In the genomic region with DNA sequence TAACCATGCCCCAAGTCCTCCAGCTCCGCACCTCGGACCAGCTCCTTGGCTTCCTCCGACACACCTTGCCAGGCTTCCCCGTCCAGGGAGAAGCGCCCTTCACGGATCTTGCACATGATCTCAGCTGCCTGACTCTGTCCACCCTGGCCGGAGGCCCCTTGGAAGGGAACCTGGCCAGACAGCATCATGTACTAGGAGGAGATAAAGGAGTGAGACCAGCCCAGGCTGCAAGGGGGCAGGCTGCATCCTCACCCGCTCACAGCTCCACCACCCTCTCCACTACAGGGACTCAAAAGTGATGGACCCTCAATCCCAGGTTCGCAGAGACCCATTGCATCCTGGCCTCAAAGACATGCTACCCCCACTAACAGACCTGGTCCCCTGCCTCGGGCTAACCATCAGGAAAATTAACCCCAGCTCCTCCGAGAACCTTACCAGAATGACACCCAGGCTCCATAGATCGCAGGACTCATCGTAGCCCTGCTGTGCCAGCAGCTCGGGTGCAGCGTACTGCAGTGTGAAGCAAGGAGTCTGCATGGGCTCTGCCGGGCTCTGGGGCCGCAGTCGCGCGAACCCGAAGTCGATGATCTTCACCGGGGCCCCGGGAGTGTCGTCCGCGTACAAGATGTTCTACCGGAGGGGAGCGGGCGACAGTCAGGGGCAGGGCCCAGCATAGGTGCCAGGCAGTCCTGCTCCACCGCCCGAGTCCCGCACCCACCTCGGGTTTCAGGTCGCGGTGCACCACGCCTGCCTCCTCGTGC, we compare ENCODE assay signal across 9 mouse cellular contexts. TPM values are rescaled to one million over a fixed set of nuclear protein-coding genes. Genes with fewer than 3 reads are reported as not detected.
A peak's percentile ranks its signal among the peaks of the same experiment; 100 is the strongest.
DNase-seq lines count a peak whose midpoint lies in the region; ATAC-seq and TF ChIP-seq lines count a peak whose summit lies in the region.
"Had no signal": no experiment of that assay in that cellular context is flagged by ENCODE, and none has a peak within 500 bp of the region (broad histone marks: within the 10 kb centered on the region; RNA-seq: fewer than 3 reads in every experiment).

No protein-coding gene starts in this region.

- WGBS in heart, embryonic 11.5 days (ENCODE audit: insufficient replicate concordance): 9% methylated on average over 38 of the region's 38 CpGs
- WGBS in stomach, embryonic 14.5 days: 20% methylated on average over 38 of the region's 38 CpGs
- WGBS in stomach, postnatal 0 days: 58% methylated on average over 38 of the region's 38 CpGs
- WGBS in limb, embryonic 13.5 days: 7% methylated on average over 38 of the region's 38 CpGs
- WGBS in stomach, embryonic 15.5 days: 35% methylated on average over 38 of the region's 38 CpGs

- H3K27ac ChIP-seq in heart, embryonic 11.5 days (ENCODE audit: low read depth, low read length): no peak overlapping the region
- H3K27ac ChIP-seq in stomach, embryonic 14.5 days (ENCODE audit: low read length): no peak overlapping the region
- H3K27ac ChIP-seq in stomach, postnatal 0 days (replicated peaks): no peak overlapping the region
- no peak overlapping the region for H3K27ac ChIP-seq in limb, embryonic 13.5 days
- H3K27ac ChIP-seq in stomach, embryonic 15.5 days: no peak overlapping the region

- peak overlapping the region; percentile 33 for H3K4me3 ChIP-seq in heart, embryonic 11.5 days (ENCODE audit: low read depth, low read length)
- peak overlapping the region; percentile 13; the same call in 1 of the 2 replicates for H3K4me3 ChIP-seq in stomach, embryonic 14.5 days (ENCODE audit: low read depth, low read length)
- no peak overlapping the region for H3K4me3 ChIP-seq in stomach, postnatal 0 days (ENCODE audit: low read depth, low read length)
- H3K4me3 ChIP-seq in limb, embryonic 13.5 days: peak overlapping the region; percentile 28
- peak overlapping the region; percentile 6; the same call in 1 of the 2 replicates for H3K4me3 ChIP-seq in stomach, embryonic 15.5 days (replicated peaks)

- no peak overlapping the region for H3K9ac ChIP-seq in heart, embryonic 11.5 days (ENCODE audit: low read depth, low read length)
- no peak overlapping the region for H3K9ac ChIP-seq in stomach, embryonic 14.5 days (replicated peaks; ENCODE audit: low read depth, low read length)
- H3K9ac ChIP-seq in stomach, postnatal 0 days (ENCODE audit: low read length): no peak overlapping the region
- 0 out of 2 replicates have a peak overlapping the region, but pooled peaks have one; percentile 25 for H3K9ac ChIP-seq in limb, embryonic 13.5 days
- H3K9ac ChIP-seq in stomach, embryonic 15.5 days: no peak overlapping the region

- H3K4me1 ChIP-seq in heart, embryonic 11.5 days (ENCODE audit: control insufficient read depth, insufficient read depth, low read length): 0 out of 2 replicates have a peak, but pooled peaks cover 5% of the 10 kb centered on the region
- peaks cover 4% of the 10 kb centered on the region; the same call in 1 of the 2 replicates for H3K4me1 ChIP-seq in stomach, embryonic 14.5 days (ENCODE audit: control insufficient read depth, insufficient read depth, low read length)
- no peaks in the 10 kb centered on the region for H3K4me1 ChIP-seq in stomach, postnatal 0 days (replicated peaks; ENCODE audit: control insufficient read depth, insufficient read depth)
- H3K4me1 ChIP-seq in limb, embryonic 13.5 days: peaks cover 17% of the 10 kb centered on the region
- H3K4me1 ChIP-seq in stomach, embryonic 15.5 days: peaks cover 15% of the 10 kb centered on the region

- no peaks in the 10 kb centered on the region for H3K9me3 ChIP-seq in heart, embryonic 11.5 days (replicated peaks; ENCODE audit: control insufficient read depth, low read length)
- no peaks in the 10 kb centered on the region for H3K9me3 ChIP-seq in stomach, embryonic 14.5 days (ENCODE audit: control insufficient read depth, low read depth, low read length)
- H3K9me3 ChIP-seq in stomach, postnatal 0 days (ENCODE audit: control insufficient read depth, low read length): no peaks in the 10 kb centered on the region
- H3K9me3 ChIP-seq in limb, embryonic 13.5 days: 0 out of 2 replicates have a peak, but pooled peaks cover 7% of the 10 kb centered on the region
- H3K9me3 ChIP-seq in stomach, embryonic 15.5 days: no peaks in the 10 kb centered on the region

- intact Hi-C loops in heart, postnatal 36 days (cut with DNase I): no loop called here

- no peak for TF ChIP-seq EP300 in stomach, postnatal 0 days (optimal IDR thresholded peaks at IDR 0.05)

- H3K4me2 ChIP-seq in heart, embryonic 11.5 days: peak overlapping the region; percentile 53
- peak overlapping the region; percentile 35 for H3K4me2 ChIP-seq in stomach, embryonic 14.5 days (replicated peaks; ENCODE audit: low read depth, low read length)
- no peak overlapping the region for H3K4me2 ChIP-seq in stomach, postnatal 0 days (replicated peaks; ENCODE audit: low read depth)
- peak overlapping the region; percentile 55 for H3K4me2 ChIP-seq in limb, embryonic 13.5 days (replicated peaks)
- H3K4me2 ChIP-seq in stomach, embryonic 15.5 days: peak overlapping the region; percentile 38; the same call in 1 of the 2 replicates

- peaks cover 3% of the 10 kb centered on the region; the same call in 1 of the 2 replicates for H3K36me3 ChIP-seq in heart, embryonic 11.5 days (ENCODE audit: control insufficient read depth, insufficient read depth, low read length)
- peaks cover 20% of the 10 kb centered on the region; the same call in 1 of the 2 replicates for H3K36me3 ChIP-seq in stomach, embryonic 14.5 days (ENCODE audit: control insufficient read depth, insufficient read depth, low read length)
- peaks cover 43% of the 10 kb centered on the region for H3K36me3 ChIP-seq in stomach, postnatal 0 days (ENCODE audit: control insufficient read depth, insufficient read depth, low read length)
- H3K36me3 ChIP-seq in limb, embryonic 13.5 days: peaks cover 37% of the 10 kb centered on the region
- H3K36me3 ChIP-seq in stomach, embryonic 15.5 days: peaks cover 41% of the 10 kb centered on the region

- DNase-seq in heart, postnatal 36 days: no peak
- DNase-seq in stomach, postnatal 0 days (ENCODE audit: low spot score): no peak
- DNase-seq in frontal cortex, postnatal 25 days (ENCODE audit: low spot score in 2 of 2): no peak
- no peak for DNase-seq in gastrocnemius, postnatal 10 days
- DNase-seq: adrenal gland, postnatal 10 days had no signal

- ATAC-seq in heart, embryonic 11.5 days (replicated peaks; ENCODE audit: insufficient number of reproducible peaks, low FRiP score, low TSS enrichment): no peak
- ATAC-seq in stomach, embryonic 14.5 days (ENCODE audit: insufficient number of reproducible peaks, insufficient read depth, low FRiP score, low read depth): no peak; the same call in 1 of the 2 replicates
- no peak for ATAC-seq in stomach, postnatal 0 days (ENCODE audit: low FRiP score, low TSS enrichment)
- no peak for ATAC-seq in limb, embryonic 13.5 days (ENCODE audit: low FRiP score, low read depth)
- no peak for ATAC-seq in stomach, embryonic 15.5 days (ENCODE audit: insufficient read depth, low FRiP score, low read depth)

- peaks cover 58% of the 10 kb centered on the region for H3K27me3 ChIP-seq in heart, embryonic 11.5 days (ENCODE audit: control insufficient read depth, insufficient read depth, low read length)
- H3K27me3 ChIP-seq in stomach, embryonic 14.5 days (ENCODE audit: control insufficient read depth, insufficient read depth, low read length): peaks cover 33% of the 10 kb centered on the region
- H3K27me3 ChIP-seq in stomach, postnatal 0 days (ENCODE audit: control insufficient read depth, insufficient read depth, low read length): no peaks in the 10 kb centered on the region
- peaks cover 96% of the 10 kb centered on the region for H3K27me3 ChIP-seq in limb, embryonic 13.5 days
- H3K27me3 ChIP-seq in stomach, embryonic 15.5 days (replicated peaks): peaks cover 34% of the 10 kb centered on the region

- no peak for TF ChIP-seq CTCF in stomach, postnatal 0 days (IDR thresholded peaks at IDR 0.05; ENCODE audit: low read depth)

RNA-seq across cellular contexts. Expression of a gene that starts 9.7 kb away (rescaled TPM):
- 11.1 and 11.7 TPM in 2 replicates for polyA plus RNA-seq in heart, embryonic 11.5 days (2014; fragmentation: Nextera tagmentation; extraction: Ambion mirVana)
- total RNA-seq in heart, postnatal 36 days (2021): 10 to 100 TPM; 17.4 to 19.4 TPM
- 24.2 and 26.1 TPM in 2 replicates for polyA plus RNA-seq in stomach, embryonic 14.5 days (2014; fragmentation: Nextera tagmentation; extraction: Ambion mirVana)
- 34.7 and 34.9 TPM in 2 replicates for polyA plus RNA-seq in stomach, postnatal 0 days (2015; fragmentation: Nextera tagmentation; extraction: Ambion mirVana)
- 20.7 and 21.4 TPM in 2 replicates for polyA plus RNA-seq in limb, embryonic 13.5 days (2015; fragmentation: Nextera tagmentation; extraction: Ambion mirVana)
- polyA plus RNA-seq in stomach, embryonic 15.5 days (2015; fragmentation: Nextera tagmentation; extraction: Ambion mirVana): 28.1 and 30.1 TPM in 2 replicates
- total RNA-seq in gastrocnemius, postnatal 10 days (2021): 10 to 100 TPM; 12.1 to 12.2 TPM

RNA-seq across cellular contexts. Expression of a gene that starts 27.3 kb away (rescaled TPM):
- 0.15 and 0.84 TPM in 2 replicates for polyA plus RNA-seq in heart, embryonic 11.5 days (2014; fragmentation: Nextera tagmentation; extraction: Ambion mirVana)
- total RNA-seq in heart, postnatal 36 days (2021): under 1 TPM; 0.69 to 0.92 TPM
- polyA plus RNA-seq in stomach, embryonic 14.5 days (2014; fragmentation: Nextera tagmentation; extraction: Ambion mirVana): 0.59 and 0.80 TPM in 2 replicates
- 0.34 and 0.45 TPM in 2 replicates for polyA plus RNA-seq in stomach, postnatal 0 days (2015; fragmentation: Nextera tagmentation; extraction: Ambion mirVana)
- 1.1 and 1.2 TPM in 2 replicates for polyA plus RNA-seq in limb, embryonic 13.5 days (2015; fragmentation: Nextera tagmentation; extraction: Ambion mirVana)
- 1.7 and 1.9 TPM in 2 replicates for polyA plus RNA-seq in stomach, embryonic 15.5 days (2015; fragmentation: Nextera tagmentation; extraction: Ambion mirVana)
- total RNA-seq in gastrocnemius, postnatal 10 days (2021): 1 to 10 TPM in 1 of 2 experiments, under 1 TPM in 1; 0.97 to 1.5 TPM
